Mouse (Mus musculus): Measurements from ENCODE around the gene Specc1l. TPM values are rescaled to one million over a fixed set of nuclear protein-coding genes. Genes with fewer than 3 reads are reported as not detected.
A peak's percentile ranks its signal among the peaks of the same experiment; 100 is the strongest.

Specc1l gene
- total and polyA plus RNA-seq, 2 experiments from 2014 or later, result 23.6 to 37.5 TPM

GRCm38 (mm10) chr10:75212981-75213380 is 1.1 kb downstream of the Specc1l start:
- WGBS, result 33% methylated on average over 7 of the region's 7 CpGs
- 0 out of 2 replicates have a peak, but pooled peaks cover 2% of the 10 kb centered on the region for H3K4me1 ChIP-seq (ENCODE audit: insufficient read depth, low read length)
- peak overlapping the region; percentile 88 for H3K4me3 ChIP-seq (ENCODE audit: low read depth, low read length)
- ATAC-seq (ENCODE audit: low FRiP score) (no peak), DNase-seq (ENCODE audit: low spot score) (peak; percentile 25)
- no peaks in the 10 kb centered on the region for H3K27me3 ChIP-seq (ENCODE audit: insufficient read depth, low read length)
- H3K9ac ChIP-seq (replicated peaks; ENCODE audit: low read length, poor library complexity, severe bottlenecking), result peak overlapping the region; percentile 96
- H3K4me2 ChIP-seq (ENCODE audit: low read depth, low read length, poor library complexity, severe bottlenecking), result peak overlapping the region; percentile 78
- H3K27ac ChIP-seq (ENCODE audit: low read depth, low read length), result peak overlapping the region; percentile 98
- H3K9me3 ChIP-seq (ENCODE audit: low read length), result no peaks in the 10 kb centered on the region
- no peak for TF ChIP-seq CTCF (IDR thresholded peaks at IDR 0.05)
- H3K36me3 ChIP-seq (ENCODE audit: insufficient read depth, low read length), result no peaks in the 10 kb centered on the region

DNA sequence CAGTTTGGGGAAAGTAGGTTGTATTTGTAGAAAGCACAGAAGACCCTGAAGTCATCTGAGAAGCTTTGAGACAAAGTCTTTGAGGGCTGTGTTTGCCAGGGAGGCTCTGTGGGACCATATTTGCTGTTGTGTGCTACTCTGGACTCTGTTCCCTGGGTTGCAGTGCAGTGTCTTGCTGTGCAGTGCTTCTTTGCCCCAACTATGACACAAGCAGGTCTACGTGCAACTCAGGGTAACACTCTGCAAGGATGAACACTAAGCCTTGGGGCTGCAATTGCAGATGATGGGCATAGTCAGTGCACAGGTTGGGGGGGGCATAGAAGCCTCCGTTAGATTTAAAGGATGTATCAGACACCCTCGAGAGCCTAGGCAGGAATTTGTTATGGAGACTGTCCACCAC is 8.8 kb downstream of the Specc1l start:
- ATAC-seq (ENCODE audit: low FRiP score), result no peak
- no peaks in the 10 kb centered on the region for H3K36me3 ChIP-seq (ENCODE audit: insufficient read depth, low read length)
- H3K27me3 ChIP-seq (ENCODE audit: insufficient read depth, low read length), result no peaks in the 10 kb centered on the region
- no peak overlapping the region for H3K27ac ChIP-seq (ENCODE audit: low read depth, low read length)
- H3K9me3 ChIP-seq (ENCODE audit: low read length), result no peaks in the 10 kb centered on the region
- no peak for TF ChIP-seq CTCF (IDR thresholded peaks at IDR 0.05)
- no peak overlapping the region for H3K4me2 ChIP-seq (ENCODE audit: low read depth, low read length, poor library complexity, severe bottlenecking)
- H3K4me3 ChIP-seq (ENCODE audit: low read depth, low read length), result no peak overlapping the region
- DNase-seq (ENCODE audit: low spot score), result no peak
- WGBS, result 92% methylated on average over 3 of the region's 3 CpGs
- no peaks in the 10 kb centered on the region for H3K4me1 ChIP-seq (ENCODE audit: insufficient read depth, low read length)
- H3K9ac ChIP-seq (replicated peaks; ENCODE audit: low read length, poor library complexity, severe bottlenecking), result no peak overlapping the region

GRCm38 (mm10) chr10:75221936-75222610 is 10.2 kb downstream of the Specc1l start:
- no peak overlapping the region for H3K4me3 ChIP-seq (ENCODE audit: low read depth, low read length)
- TF ChIP-seq CTCF (IDR thresholded peaks at IDR 0.05), result no peak
- H3K27me3 ChIP-seq (ENCODE audit: insufficient read depth, low read length), result no peaks in the 10 kb centered on the region
- H3K9ac ChIP-seq (replicated peaks; ENCODE audit: low read length, poor library complexity, severe bottlenecking), result no peak overlapping the region
- ATAC-seq (ENCODE audit: low FRiP score) (no peak), DNase-seq (ENCODE audit: low spot score) (no peak)
- H3K9me3 ChIP-seq (ENCODE audit: low read length), result no peaks in the 10 kb centered on the region
- H3K27ac ChIP-seq (ENCODE audit: low read depth, low read length), result no peak overlapping the region
- WGBS, result 71% methylated on average over 4 of the region's 4 CpGs
- no peak overlapping the region for H3K4me2 ChIP-seq (ENCODE audit: low read depth, low read length, poor library complexity, severe bottlenecking)
- H3K36me3 ChIP-seq (ENCODE audit: insufficient read depth, low read length), result no peaks in the 10 kb centered on the region
- no peaks in the 10 kb centered on the region for H3K4me1 ChIP-seq (ENCODE audit: insufficient read depth, low read length)

- no peak overlapping the region for H3K4me3 ChIP-seq (ENCODE audit: low read depth, low read length)
- H3K9ac ChIP-seq (replicated peaks; ENCODE audit: low read length, poor library complexity, severe bottlenecking), result no peak overlapping the region
- no peaks in the 10 kb centered on the region for H3K36me3 ChIP-seq (ENCODE audit: insufficient read depth, low read length)
- no peaks in the 10 kb centered on the region for H3K4me1 ChIP-seq (ENCODE audit: insufficient read depth, low read length)
- no peak overlapping the region for H3K27ac ChIP-seq (ENCODE audit: low read depth, low read length)
- WGBS, result 81% methylated on average over 5 of the region's 5 CpGs
- no peak for TF ChIP-seq CTCF (IDR thresholded peaks at IDR 0.05)
- H3K9me3 ChIP-seq (ENCODE audit: low read length), result no peaks in the 10 kb centered on the region
- ATAC-seq (ENCODE audit: low FRiP score) (no peak), DNase-seq (ENCODE audit: low spot score) (no peak)
- H3K27me3 ChIP-seq (ENCODE audit: insufficient read depth, low read length), result no peaks in the 10 kb centered on the region
- H3K4me2 ChIP-seq (ENCODE audit: low read depth, low read length, poor library complexity, severe bottlenecking), result no peak overlapping the region
Observed at GRCm38 (mm10) chr10:75222611-75222998, 10.7 kb downstream of the Specc1l start.

DNA sequence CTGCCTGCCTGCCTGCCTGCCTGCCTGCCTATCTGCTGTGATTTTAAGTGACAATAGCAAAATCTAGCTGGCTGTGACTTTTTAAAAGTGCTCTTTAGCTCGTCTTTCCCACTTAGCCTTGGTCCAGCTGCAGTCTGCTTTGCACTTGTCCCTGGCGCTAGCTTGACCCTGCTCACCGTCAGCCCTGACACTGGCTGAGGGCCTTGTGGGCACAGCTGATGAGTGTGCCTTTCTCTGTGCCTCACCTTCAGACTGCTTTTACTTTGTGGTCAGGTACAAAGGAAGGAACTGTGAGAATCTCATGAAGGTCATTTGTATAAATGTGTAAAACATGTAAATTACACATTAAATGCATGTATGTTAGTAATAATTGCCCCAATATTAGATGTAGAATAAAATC is 12.3 kb downstream of the Specc1l start:
- Histone ChIP-seq H3K9me3 (ENCODE audit: low read length) (no peaks in the 10 kb centered on the region), H3K4me2 (ENCODE audit: low read depth, low read length, poor library complexity, severe bottlenecking) (no peak overlapping the region), H3K4me3 (ENCODE audit: low read depth, low read length) (no peak overlapping the region), H3K27me3 (ENCODE audit: insufficient read depth, low read length) (no peaks in the 10 kb centered on the region), H3K36me3 (ENCODE audit: insufficient read depth, low read length) (no peaks in the 10 kb centered on the region), H3K27ac (ENCODE audit: low read depth, low read length) (no peak overlapping the region), H3K9ac (replicated peaks; ENCODE audit: low read length, poor library complexity, severe bottlenecking) (no peak overlapping the region), H3K4me1 (ENCODE audit: insufficient read depth, low read length) (no peaks in the 10 kb centered on the region)
- DNase-seq (ENCODE audit: low spot score) (no peak), ATAC-seq (ENCODE audit: low FRiP score) (no peak)
- TF ChIP-seq CTCF (IDR thresholded peaks at IDR 0.05), result no peak
- 62% methylated on average over 3 of the region's 3 CpGs for WGBS

DNA sequence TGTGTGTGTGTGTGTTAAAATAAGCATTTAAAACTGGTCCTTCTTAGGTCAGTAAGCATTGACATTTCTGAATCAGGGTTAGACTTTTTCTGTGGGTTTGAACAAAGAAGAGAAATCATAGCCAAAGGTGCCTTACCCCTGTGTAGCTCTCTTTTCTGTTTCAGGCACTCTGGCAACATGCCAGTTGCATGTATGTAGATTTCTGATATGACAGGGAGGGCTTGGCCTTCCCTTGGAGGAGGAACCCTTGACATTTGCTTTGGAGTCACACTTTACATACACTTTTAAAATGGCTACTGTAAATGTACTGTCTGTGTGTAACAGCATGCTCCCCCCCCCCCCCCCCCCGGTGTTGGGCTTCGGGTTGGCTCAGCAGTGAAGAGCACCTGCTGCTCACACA is 12.8 kb downstream of the Specc1l start:
- no CpG with 5 or more reads among the region's 2 CpGs for WGBS
- Histone ChIP-seq H3K4me2 (ENCODE audit: low read depth, low read length, poor library complexity, severe bottlenecking) (no peak overlapping the region), H3K27me3 (ENCODE audit: insufficient read depth, low read length) (no peaks in the 10 kb centered on the region), H3K36me3 (ENCODE audit: insufficient read depth, low read length) (no peaks in the 10 kb centered on the region), H3K27ac (ENCODE audit: low read depth, low read length) (no peak overlapping the region), H3K9me3 (ENCODE audit: low read length) (no peaks in the 10 kb centered on the region), H3K9ac (replicated peaks; ENCODE audit: low read length, poor library complexity, severe bottlenecking) (no peak overlapping the region), H3K4me1 (ENCODE audit: insufficient read depth, low read length) (no peaks in the 10 kb centered on the region), H3K4me3 (ENCODE audit: low read depth, low read length) (no peak overlapping the region)
- DNase-seq (ENCODE audit: low spot score) (no peak), ATAC-seq (ENCODE audit: low FRiP score) (no peak)
- TF ChIP-seq CTCF (IDR thresholded peaks at IDR 0.05), result no peak
